Mouse (Mus musculus): Measurements from ENCODE around the gene Hist2h2ab. TPM values are rescaled to one million over a fixed set of nuclear protein-coding genes. Genes with fewer than 3 reads are reported as not detected.

The Hist2h2ab gene
- total RNA-seq, 2 experiments from 2014 or later = 4.4 to 5.2 TPM

Small RNAs within 50 kb of the gene (microRNA-seq; reads per million reads assigned to microRNA genes)
- gene Gm44492 (0 to 0.81 reads per million in 2 experiments), gene Gm47311 (0 reads per million in 2 experiments), gene Gm47313 (0 reads per million in 2 experiments)

Other genes starting within 250 kb of the Hist2h2ab start
- gene Plekho1, start 223.9 kb upstream of the Hist2h2ab start, total RNA-seq (2021) = 10 to 100 TPM; 92.3 to 93.0 TPM
- gene Vps45, start 161.4 kb upstream of the Hist2h2ab start, total RNA-seq (2021) = 10 to 100 TPM; 27.7 to 29.7 TPM
- 10 to 100 TPM; 49.4 to 54.4 TPM for gene Otud7b, start 115.3 kb upstream of the Hist2h2ab start, total RNA-seq (2021)
- 1 to 10 TPM; 3.1 to 4.0 TPM for gene Mtmr11, start 57.9 kb upstream of the Hist2h2ab start, total RNA-seq (2021)
- 10 to 100 TPM; 18.3 to 22.3 TPM for gene Sf3b4, start 47.5 kb upstream of the Hist2h2ab start, total RNA-seq (2021)
- gene Sv2a, start 38.7 kb upstream of the Hist2h2ab start, total RNA-seq (2021) = 1 to 10 TPM; 7.0 to 7.7 TPM
- gene Bola1, start 156 bp upstream of the Hist2h2ab start, total RNA-seq (2021) = 10 to 100 TPM; 17.5 to 18.2 TPM
- 10 to 100 TPM; 47.6 to 77.3 TPM for gene Hist2h2ac, start 1.0 kb downstream of the Hist2h2ab start, total RNA-seq (2021)
- gene Hist2h2be, start 1.3 kb downstream of the Hist2h2ab start, total RNA-seq (2021) = 1 to 10 TPM; 6.9 to 7.7 TPM
- 10 to 100 TPM; 22.1 to 48.5 TPM for gene Hist2h3c2, start 19.3 kb downstream of the Hist2h2ab start, total RNA-seq (2021)
- gene Hist2h2aa2, start 20.4 kb downstream of the Hist2h2ab start, total RNA-seq (2021) = 100 to 1,000 TPM; 357 to 468 TPM
- 10 to 100 TPM; 13.0 to 17.3 TPM for gene Hist2h2aa1, start 25.6 kb downstream of the Hist2h2ab start, total RNA-seq (2021)
- 1 to 10 TPM in 1 of 2 experiments, not detected in 1; 1.1 TPM for gene Hist2h3c1, start 26.8 kb downstream of the Hist2h2ab start, total RNA-seq (2021)
- 10 to 100 TPM; 26.0 to 42.3 TPM for gene Hist2h4, start 43.4 kb downstream of the Hist2h2ab start, total RNA-seq (2021)
- 100 to 1,000 TPM; 125 to 254 TPM for gene Hist2h3b, start 48.8 kb downstream of the Hist2h2ab start, total RNA-seq (2021)
- 100 to 1,000 TPM; 121 to 256 TPM for gene Hist2h2bb, start 49.9 kb downstream of the Hist2h2ab start, total RNA-seq (2021)
- gene Fcgr1, start 74.1 kb downstream of the Hist2h2ab start, total RNA-seq (2021) = under 1 TPM; 0.45 to 0.46 TPM
- not detected for gene BC107364, start 232.4 kb downstream of the Hist2h2ab start, total RNA-seq (2021)

Data from heart, postnatal 14 days (tissue).